Mouse (Mus musculus) MEL (cell line): ENCODE results near the gene Glmp.

Experiments
- CHD1 ChIP-seq: IDR thresholded peaks from 2 replicates; pipeline ENCODE4 v1.6.1; 2012; ENCODE audit warnings: low read depth, mild to moderate bottlenecking, inconsistent platforms, low read length, improper control_type of control experiment
- CTCF ChIP-seq, 3 experiments: IDR thresholded peaks in 2 of 3; conservative IDR thresholded peaks in 1 of 3; 2 replicates each; pipeline ENCODE4 v1.5.1; 2011 to 2012; ENCODE audit warnings: low read length in 3 of 3, low read depth in 2 of 3, mild to moderate bottlenecking in 2 of 3, improper control_type of control experiment in 1 of 3, inconsistent platforms in 1 of 3, mixed read lengths in 1 of 3, moderate library complexity in 1 of 3; ENCODE audit not compliant: control insufficient read depth in 1 of 3, insufficient read depth in 1 of 3, poor library complexity in 1 of 3, severe bottlenecking in 1 of 3
- E2F4 ChIP-seq: IDR thresholded peaks from 2 replicates; pipeline ENCODE4 v1.6.1; 2011; ENCODE audit warnings: low read depth, low read length, improper control_type of control experiment, borderline replicate concordance
- JUND ChIP-seq: IDR thresholded peaks from 2 replicates; pipeline ENCODE4 v1.6.1; 2011; ENCODE audit warnings: low read depth, mild to moderate bottlenecking, improper control_type of control experiment, low read length
- MAFK ChIP-seq: IDR thresholded peaks from 2 replicates; pipeline ENCODE4 v1.6.1; 2011; ENCODE audit warnings: low read depth, mild to moderate bottlenecking, low read length, improper control_type of control experiment, borderline replicate concordance
- MAX ChIP-seq: IDR thresholded peaks from 2 replicates; pipeline ENCODE4 v1.6.1; 2011; ENCODE audit warnings: low read length, improper control_type of control experiment
- MAZ ChIP-seq: IDR thresholded peaks from 2 replicates; pipeline ENCODE4 v1.6.1; 2012; ENCODE audit warnings: low read depth, mild to moderate bottlenecking, inconsistent platforms, low read length, improper control_type of control experiment
- MEF2A ChIP-seq: IDR thresholded peaks from 2 replicates; pipeline ENCODE4 v1.6.1; 2014; ENCODE audit warnings: low read depth, mild to moderate bottlenecking, inconsistent platforms, low read length, improper control_type of control experiment; ENCODE audit not compliant: poor library complexity, insufficient replicate concordance, severe bottlenecking; ENCODE audit errors: extremely low read depth
- POLR2A ChIP-seq, 2 experiments: IDR thresholded peaks; 2 replicates each; pipeline ENCODE4 v1.6.1; 2011 to 2012; ENCODE audit warnings: low read length in 2 of 2, mild to moderate bottlenecking in 2 of 2, control low read depth in 1 of 2, improper control_type of control experiment in 1 of 2, low read depth in 1 of 2, moderate library complexity in 1 of 2; ENCODE audit not compliant: control insufficient read depth in 1 of 2, insufficient read depth in 1 of 2, poor library complexity in 1 of 2
- ZC3H11A ChIP-seq: IDR thresholded peaks from 2 replicates; pipeline ENCODE4 v1.6.1; 2012; ENCODE audit warnings: low read depth, mild to moderate bottlenecking, inconsistent platforms, low read length, improper control_type of control experiment

DNA sequence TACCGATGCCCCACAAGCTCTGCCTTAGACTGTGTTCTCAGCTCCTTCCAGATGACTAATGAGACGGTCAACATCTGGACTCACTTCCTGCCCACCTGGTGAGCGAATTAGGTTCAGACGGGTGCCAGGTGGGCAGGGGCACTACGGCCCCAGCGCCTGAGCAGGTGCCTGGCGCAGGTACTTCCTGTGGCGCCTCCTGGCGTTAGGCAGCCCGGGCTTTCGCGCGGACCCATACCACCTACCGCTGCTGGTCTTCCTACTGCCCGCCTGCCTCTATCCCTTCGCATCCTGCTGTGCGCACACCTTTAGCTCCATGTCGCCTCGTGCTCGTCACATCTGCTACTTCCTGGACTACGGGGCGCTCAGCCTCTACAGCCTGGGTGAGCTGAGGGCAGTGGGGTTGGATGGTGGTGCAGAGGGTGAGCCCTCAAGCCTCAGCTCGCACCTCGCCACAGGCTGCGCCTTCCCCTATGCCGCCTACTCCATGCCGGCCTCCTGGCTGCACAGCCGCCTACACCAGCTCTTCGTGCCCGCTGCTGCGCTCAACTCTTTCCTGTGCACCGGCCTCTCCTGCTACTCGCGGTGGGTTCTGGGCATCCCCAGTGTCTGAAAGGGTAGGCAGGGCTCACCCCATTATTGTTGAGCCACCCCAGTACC lies 41.0 kb downstream of the Glmp start:
- TF ChIP-seq POLR2A (IDR thresholded peaks at IDR 0.05; ENCODE audit: control insufficient read depth in 1 of 2, insufficient read depth in 1 of 2, low read depth in 1 of 2, low read length in 2 of 2, poor library complexity in 1 of 2) (no peak), ZC3H11A (no peak), MEF2A (no peak), CHD1 (no peak), JUND (no peak), MAFK (no peak), MAX (no peak), CTCF (IDR thresholded peaks at IDR 0.05 in 2 of 3, conservative IDR thresholded peaks at IDR 0.05 in 1 of 3; ENCODE audit: control insufficient read depth in 1 of 3, insufficient read depth in 1 of 3, low read depth in 2 of 3, low read length in 3 of 3, poor library complexity in 1 of 3, severe bottlenecking in 1 of 3) (no peak), MAZ (no peak), E2F4 (no peak)
